Comparison of ENCODE assay signal across 27 mouse cellular contexts in the genomic region with DNA sequence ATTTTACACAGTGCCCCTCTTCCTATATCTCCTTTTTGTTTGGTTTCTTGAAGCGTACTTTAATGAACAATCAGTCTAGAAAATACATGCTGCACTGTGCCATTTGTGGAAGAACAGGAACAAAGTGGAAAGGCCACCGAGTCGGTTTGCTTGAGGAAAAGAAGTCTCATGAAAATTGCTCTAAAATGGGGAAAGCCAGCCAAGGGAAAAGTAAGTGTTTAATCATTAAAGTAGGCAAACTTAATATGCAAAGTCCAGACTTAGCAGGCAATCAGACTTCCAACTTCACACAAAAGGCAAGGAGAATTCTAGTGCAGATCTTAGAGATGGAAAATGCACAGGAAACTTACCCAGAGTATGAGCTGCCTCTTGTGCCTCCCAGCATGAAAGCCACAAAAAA.
DNase-seq lines count a peak whose midpoint lies in the region; ATAC-seq and TF ChIP-seq lines count a peak whose summit lies in the region.
"Had no signal": no experiment of that assay in that cellular context is flagged by ENCODE, and none has a peak within 500 bp of the region (broad histone marks: within the 10 kb centered on the region; RNA-seq: fewer than 3 reads in every experiment).

No protein-coding gene starts in this region.

- H3K9ac ChIP-seq in hindbrain, embryonic 14.5 days, result no peak overlapping the region
- H3K9ac ChIP-seq in hindbrain, embryonic 16.5 days (ENCODE audit: low read depth, low read length), result no peak overlapping the region
- H3K9ac ChIP-seq: forebrain, embryonic 13.5 days; heart, embryonic 13.5 days; hindbrain, embryonic 15.5 days had no signal

- H3K4me2 ChIP-seq in hindbrain, embryonic 14.5 days (replicated peaks), result no peak overlapping the region
- no peak overlapping the region for H3K4me2 ChIP-seq in hindbrain, embryonic 16.5 days (ENCODE audit: low read length)
- H3K4me2 ChIP-seq: forebrain, embryonic 13.5 days; heart, embryonic 13.5 days; hindbrain, embryonic 15.5 days had no signal

- intact Hi-C loops in gastrocnemius, adult 2 months (cut with DNase I), result no loop called here

- 73% methylated on average over 3 of the region's 3 CpGs for WGBS in hindbrain, embryonic 14.5 days
- WGBS in hindbrain, embryonic 16.5 days, result 75% methylated on average over 3 of the region's 3 CpGs

- H3K27me3 ChIP-seq in hindbrain, embryonic 14.5 days (ENCODE audit: control insufficient read depth, insufficient read depth, low read length), result no peaks in the 10 kb centered on the region
- H3K27me3 ChIP-seq in hindbrain, embryonic 16.5 days (replicated peaks; ENCODE audit: control insufficient read depth, insufficient read depth, low read length), result no peaks in the 10 kb centered on the region
- H3K27me3 ChIP-seq: CH12.LX; forebrain, embryonic 13.5 days; heart, embryonic 13.5 days; hindbrain, embryonic 15.5 days had no signal

- no peaks in the 10 kb centered on the region for H3K4me1 ChIP-seq in hindbrain, embryonic 14.5 days (replicated peaks; ENCODE audit: control insufficient read depth, insufficient read depth, low read length)
- no peaks in the 10 kb centered on the region for H3K4me1 ChIP-seq in hindbrain, embryonic 16.5 days (ENCODE audit: control insufficient read depth, insufficient read depth, low read depth, low read length)
- H3K4me1 ChIP-seq: forebrain, embryonic 10.5 days; forebrain, embryonic 13.5 days; heart, embryonic 10.5 days; heart, embryonic 13.5 days; hindbrain, embryonic 15.5 days had no signal

- no peak overlapping the region for H3K27ac ChIP-seq in hindbrain, embryonic 14.5 days
- H3K27ac ChIP-seq in hindbrain, embryonic 16.5 days (ENCODE audit: low read depth, low read length), result no peak overlapping the region
- no peak overlapping the region for H3K27ac ChIP-seq in gastrocnemius, adult 2 months
- H3K27ac ChIP-seq: forebrain, embryonic 10.5 days; forebrain, embryonic 13.5 days; heart, adult 2 months; heart, embryonic 10.5 days; heart, embryonic 13.5 days; hindbrain, embryonic 15.5 days had no signal

- no peak overlapping the region for H3K4me3 ChIP-seq in hindbrain, embryonic 14.5 days (replicated peaks; ENCODE audit: low read length)
- no peak overlapping the region for H3K4me3 ChIP-seq in hindbrain, embryonic 16.5 days (ENCODE audit: low read length)
- H3K4me3 ChIP-seq in gastrocnemius, adult 2 months, result no peak overlapping the region
- H3K4me3 ChIP-seq: forebrain, embryonic 10.5 days; forebrain, embryonic 13.5 days; heart, adult 2 months; heart, embryonic 10.5 days; heart, embryonic 13.5 days; hindbrain, embryonic 15.5 days had no signal

- no peaks in the 10 kb centered on the region for H3K36me3 ChIP-seq in hindbrain, embryonic 14.5 days (replicated peaks; ENCODE audit: control insufficient read depth, insufficient read depth)
- no peaks in the 10 kb centered on the region for H3K36me3 ChIP-seq in hindbrain, embryonic 16.5 days (ENCODE audit: control insufficient read depth, insufficient read depth, low read length)
- H3K36me3 ChIP-seq: forebrain, embryonic 10.5 days; G1E; heart, embryonic 10.5 days; heart, embryonic 13.5 days; hindbrain, embryonic 15.5 days had no signal

- TF ChIP-seq CTCF in gastrocnemius, adult 2 months (IDR thresholded peaks at IDR 0.05), result no peak

- ATAC-seq in hindbrain, embryonic 14.5 days (ENCODE audit: low FRiP score), result no peak
- ATAC-seq in hindbrain, embryonic 16.5 days, result no peak
- ATAC-seq in CD4-positive, CD25-positive, alpha-beta regulatory T cell, adult 4 months, result peak; percentile 34
- ATAC-seq: forebrain, embryonic 13.5 days; forebrain, embryonic 16.5 days; Patski had no signal

- peak; percentile 3 for DNase-seq in hindbrain, embryonic 14.5 days (ENCODE audit: low spot score)
- DNase-seq in kidney, adult 8-10 months, result peak; percentile 23 to 28
- no peak for DNase-seq in kidney, postnatal 10 days
- peak; percentile 9 for DNase-seq in kidney, postnatal 14 days
- DNase-seq in gastrocnemius, adult 2 months, result no peak
- no peak for DNase-seq in ovary, adult 18-20 months (ENCODE audit: low spot score)
- DNase-seq: adrenal gland, postnatal 10 days; adrenal gland, postnatal 36 days; cerebellum, adult 18-20 months; cerebellum, adult 9-10 months; cerebellum, postnatal 14 days; gastrocnemius, postnatal 10 days; gastrocnemius, postnatal 36 days; heart, adult 2 months; heart, postnatal 14 days; heart, postnatal 4 days had no signal

- no peaks in the 10 kb centered on the region for H3K9me3 ChIP-seq in hindbrain, embryonic 14.5 days (ENCODE audit: control insufficient read depth, low read length)
- no peaks in the 10 kb centered on the region for H3K9me3 ChIP-seq in hindbrain, embryonic 16.5 days (ENCODE audit: control insufficient read depth, low read length)
- H3K9me3 ChIP-seq: forebrain, embryonic 10.5 days; forebrain, embryonic 13.5 days; G1E; heart, embryonic 10.5 days; heart, embryonic 13.5 days; hindbrain, embryonic 15.5 days had no signal

Comparison
In these comparisons a context has a peak if more than half of its experiments do, and no peak if none do; other contexts are left out.
1. DNase-seq: peak in hindbrain, embryonic 14.5 days (single experiment), kidney, adult 8-10 months (2 of 2) and kidney, postnatal 14 days (single experiment); none in kidney, postnatal 10 days (single experiment), gastrocnemius, adult 2 months (single experiment) and ovary, adult 18-20 months (single experiment).